Mouse (Mus musculus) embryonic facial prominence, embryonic 12.5 days (tissue): ENCODE data around the gene Ccdc9. TPM values are rescaled to one million over a fixed set of nuclear protein-coding genes. Genes with fewer than 3 reads are reported as not detected.
"Not testable (repeated sequence)": the region's sequence is repeated elsewhere in the genome, so short reads cannot be mapped to it uniquely, and the experiment has no call there.

ENCODE experiments used
- ATAC-seq: fragments of 200-750 bp; cut with Nextera tagmentation; 2 replicates; pipeline ENCODE4 v1.8.0; 2017; ENCODE audit not compliant: insufficient number of reproducible peaks, insufficient read depth, low FRiP score, low TSS enrichment
- H3K27ac ChIP-seq: fragments of 300-500 bp; sonication (generic); 2 replicates; pipeline ENCODE4 v1.5.1; 2016; ENCODE audit warnings: mild to moderate bottlenecking
- H3K27me3 ChIP-seq: fragments of 300-500 bp; sonication (generic); 2 replicates; pipeline ENCODE4 v1.6.1; 2016; ENCODE audit warnings: mild to moderate bottlenecking, moderate library complexity
- H3K36me3 ChIP-seq: fragments of 300-500 bp; sonication (generic); 2 replicates; pipeline ENCODE4 v1.6.1; 2016; ENCODE audit warnings: mild to moderate bottlenecking
- H3K4me1 ChIP-seq: fragments of 300-500 bp; sonication (generic); 2 replicates; pipeline ENCODE4 v1.6.1; 2016
- H3K4me2 ChIP-seq: fragments of 300-500 bp; sonication (generic); replicated peaks from 2 replicates; pipeline ENCODE4 v1.6.1; 2016; ENCODE audit warnings: mild to moderate bottlenecking, moderate library complexity
- H3K4me3 ChIP-seq: fragments of 300-500 bp; sonication (generic); 2 replicates; pipeline ENCODE4 v1.5.1; 2016; ENCODE audit warnings: mild to moderate bottlenecking
- H3K9ac ChIP-seq: fragments of 300-500 bp; sonication (generic); 2 replicates; pipeline ENCODE4 v1.6.1; 2016; ENCODE audit warnings: mild to moderate bottlenecking, moderate library complexity
- H3K9me3 ChIP-seq: fragments of 300-500 bp; sonication (generic); 2 replicates; pipeline ENCODE4 v1.6.1; 2016; ENCODE audit warnings: mild to moderate bottlenecking, moderate library complexity
- WGBS: fragments of 180-500 bp; shearing (Covaris S2); methylation state at CpG from one replicate; pipeline ENCODE4 v1.1.7; 2016; 5-methylcytosine and 5-hydroxymethylcytosine counted together
- polyA plus RNA-seq: library from polyadenylated mRNA; unstranded; fragments of >200 nt; fragmentation: Nextera tagmentation; extraction: Ambion mirVana; gene quantifications from 2 replicates; pipeline ENCODE4 v1.2.1, GENCODE M21; 2016

The Ccdc9 gene
- polyA plus RNA-seq, 1 experiment from 2014 or later = 49.2 TPM

GRCm38 (mm10) chr7:16313481-16314220 lies 27.1 kb upstream of the Ccdc9 start:
- under 1% methylated on average over 60 of the region's 66 CpGs for WGBS
- Histone ChIP-seq H3K36me3 (no peaks in the 10 kb centered on the region), H3K9ac (peak overlapping the region; percentile 68), H3K27me3 (peaks cover 32% of the 10 kb centered on the region), H3K4me1 (peaks cover 49% of the 10 kb centered on the region), H3K4me2 (peak overlapping the region; percentile 98), H3K9me3 (no peaks in the 10 kb centered on the region), H3K4me3 (peak overlapping the region; percentile 71), H3K27ac (peak overlapping the region; percentile 90)
- peak; percentile 68 for ATAC-seq

GRCm38 (mm10) chr7:16312672-16313311 lies 26.2 kb upstream of the Ccdc9 start:
- H3K9ac ChIP-seq = peak overlapping the region; percentile 78
- H3K36me3 ChIP-seq = no peaks in the 10 kb centered on the region
- H3K4me2 ChIP-seq = peak overlapping the region; percentile 98
- peak overlapping the region; percentile 71 for H3K4me3 ChIP-seq
- H3K9me3 ChIP-seq = no peaks in the 10 kb centered on the region
- under 1% methylated on average over 12 of the region's 12 CpGs for WGBS
- no peak for ATAC-seq
- H3K27me3 ChIP-seq = peaks cover 32% of the 10 kb centered on the region
- peak overlapping the region; percentile 90 for H3K27ac ChIP-seq
- peaks cover 49% of the 10 kb centered on the region for H3K4me1 ChIP-seq

GRCm38 (mm10) chr7:16312011-16312671 lies 25.5 kb upstream of the Ccdc9 start:
- Histone ChIP-seq H3K4me2 (peak overlapping the region; percentile 98), H3K4me3 (peak overlapping the region; percentile 71), H3K27me3 (peaks cover 32% of the 10 kb centered on the region), H3K36me3 (no peaks in the 10 kb centered on the region), H3K4me1 (peaks cover 49% of the 10 kb centered on the region), H3K9ac (peak overlapping the region; percentile 78), H3K27ac (peak overlapping the region; percentile 80), H3K9me3 (no peaks in the 10 kb centered on the region)
- 1% methylated on average over 45 of the region's 49 CpGs for WGBS
- no peak for ATAC-seq

- Histone ChIP-seq H3K4me3 (peak overlapping the region; percentile 71), H3K36me3 (no peaks in the 10 kb centered on the region), H3K27me3 (peaks cover 32% of the 10 kb centered on the region), H3K9me3 (no peaks in the 10 kb centered on the region), H3K4me2 (peak overlapping the region; percentile 98), H3K4me1 (peaks cover 49% of the 10 kb centered on the region), H3K27ac (0 out of 2 replicates have a peak overlapping the region, but pooled peaks have one; percentile 80), H3K9ac (peak overlapping the region; percentile 78)
- no peak for ATAC-seq
- WGBS = 4% methylated on average over 14 of the region's 14 CpGs
Measured at GRCm38 (mm10) chr7:16311453-16312004, 24.9 kb upstream of the Ccdc9 start.

- H3K4me2 ChIP-seq = peak overlapping the region; percentile 98
- peak overlapping the region; percentile 78 for H3K9ac ChIP-seq
- H3K4me3 ChIP-seq = peak overlapping the region; percentile 71
- no peaks in the 10 kb centered on the region for H3K9me3 ChIP-seq
- H3K27me3 ChIP-seq = peaks cover 32% of the 10 kb centered on the region
- 1% methylated on average over 29 of the region's 31 CpGs for WGBS
- no peaks in the 10 kb centered on the region for H3K36me3 ChIP-seq
- ATAC-seq = no peak
- H3K4me1 ChIP-seq = peaks cover 49% of the 10 kb centered on the region
- H3K27ac ChIP-seq = no peak overlapping the region
Measured at GRCm38 (mm10) chr7:16310521-16311452, 24.2 kb upstream of the Ccdc9 start.

- 1% methylated on average over 52 of the region's 56 CpGs for WGBS
- no peaks in the 10 kb centered on the region for H3K36me3 ChIP-seq
- peak overlapping the region; percentile 78 for H3K9ac ChIP-seq
- H3K9me3 ChIP-seq = no peaks in the 10 kb centered on the region
- peak overlapping the region; percentile 98 for H3K4me2 ChIP-seq
- H3K27me3 ChIP-seq = peaks cover 32% of the 10 kb centered on the region
- H3K4me3 ChIP-seq = peak overlapping the region; percentile 71
- no peak for ATAC-seq
- H3K27ac ChIP-seq = 0 out of 2 replicates have a peak overlapping the region, but pooled peaks have one; percentile 17
- H3K4me1 ChIP-seq = peaks cover 49% of the 10 kb centered on the region
Measured at GRCm38 (mm10) chr7:16310020-16310520, 23.5 kb upstream of the Ccdc9 start.

GRCm38 (mm10) chr7:16309318-16310019 lies 22.9 kb upstream of the Ccdc9 start:
- no peaks in the 10 kb centered on the region for H3K36me3 ChIP-seq
- peak overlapping the region; percentile 98 for H3K4me2 ChIP-seq
- peak overlapping the region; percentile 71 for H3K4me3 ChIP-seq
- peaks cover 49% of the 10 kb centered on the region for H3K4me1 ChIP-seq
- ATAC-seq = peak; percentile 36; the same call in 1 of the 2 replicates
- WGBS = under 1% methylated on average over 59 of the region's 61 CpGs
- H3K9ac ChIP-seq = peak overlapping the region; percentile 78
- no peaks in the 10 kb centered on the region for H3K9me3 ChIP-seq
- H3K27ac ChIP-seq = peak overlapping the region; percentile 57; the same call in 1 of the 2 replicates
- peaks cover 32% of the 10 kb centered on the region for H3K27me3 ChIP-seq

- Histone ChIP-seq H3K9me3 (no peaks in the 10 kb centered on the region), H3K4me1 (peaks cover 44% of the 10 kb centered on the region), H3K36me3 (no peaks in the 10 kb centered on the region), H3K27me3 (peaks cover 32% of the 10 kb centered on the region), H3K4me2 (peak overlapping the region; percentile 98), H3K4me3 (peak overlapping the region; percentile 71), H3K27ac (peak overlapping the region; percentile 57; the same call in 1 of the 2 replicates), H3K9ac (peak overlapping the region; percentile 78)
- ATAC-seq = no peak; the same call in 1 of the 2 replicates
- WGBS = 42% methylated on average over 16 of the region's 16 CpGs
Measured at GRCm38 (mm10) chr7:16308555-16309317, 22.1 kb upstream of the Ccdc9 start.

GRCm38 (mm10) chr7:16308093-16308492 lies 21.5 kb upstream of the Ccdc9 start, which contains the start of gene Bbc3:
TSS of gene Bbc3 (plus strand) at chr7:16308393.
- Histone ChIP-seq H3K27ac (peak within 1 kb of the TSS; percentile 57; the same call in 1 of the 2 replicates), H3K27me3 (peaks cover 32% of the 10 kb centered on the region), H3K4me2 (peak within 1 kb of the TSS; percentile 98), H3K4me1 (peaks cover 39% of the 10 kb centered on the region), H3K4me3 (peak within 1 kb of the TSS; percentile 71), H3K9ac (peak within 1 kb of the TSS; percentile 78)
- H3K9me3 ChIP-seq, H3K36me3 ChIP-seq, ATAC-seq: not testable (repeated sequence)
- WGBS = 69% methylated on average over 1 of the region's 1 CpGs
